Mouse (Mus musculus) hindbrain, embryonic 11.5 days (tissue): ENCODE data around the gene Ptrhd1. TPM values are rescaled to one million over a fixed set of nuclear protein-coding genes. Genes with fewer than 3 reads are reported as not detected.

Experiments
- ATAC-seq: fragments of 200-750 bp; cut with Nextera tagmentation; 2 replicates; pipeline ENCODE4 v1.8.0; 2017; ENCODE audit warnings: mild to moderate bottlenecking, moderate TSS enrichment, moderate library complexity; ENCODE audit not compliant: low FRiP score
- DNase-seq: peaks from one replicate; pipeline ENCODE4 v3.0.0-alpha.2; 2015; ENCODE audit warnings: low spot score
- H3K27ac ChIP-seq: fragments of 300-500 bp; sonication (generic); 2 replicates; pipeline ENCODE4 v1.5.1; 2014; ENCODE audit warnings: mild to moderate bottlenecking, low read depth, low read length
- H3K27me3 ChIP-seq: fragments of 300-500 bp; sonication (generic); 2 replicates; pipeline ENCODE4 v1.6.1; 2014; ENCODE audit warnings: mild to moderate bottlenecking, low read length, moderate library complexity, mixed read lengths; ENCODE audit not compliant: control insufficient read depth, insufficient read depth
- H3K36me3 ChIP-seq: fragments of 300-500 bp; sonication (generic); 2 replicates; pipeline ENCODE4 v1.6.1; 2014; ENCODE audit warnings: mild to moderate bottlenecking, low read length, moderate library complexity, mixed read lengths; ENCODE audit not compliant: control insufficient read depth, insufficient read depth
- H3K4me1 ChIP-seq: fragments of 300-500 bp; sonication (generic); replicated peaks from 2 replicates; pipeline ENCODE4 v1.6.1; 2014; ENCODE audit warnings: low read length, mixed read lengths; ENCODE audit not compliant: control insufficient read depth, insufficient read depth
- H3K4me2 ChIP-seq: fragments of 300-500 bp; sonication (generic); replicated peaks from 2 replicates; pipeline ENCODE4 v1.6.1; 2014; ENCODE audit warnings: mild to moderate bottlenecking, low read depth, low read length
- H3K4me3 ChIP-seq: fragments of 300-500 bp; sonication (generic); 2 replicates; pipeline ENCODE4 v1.5.1; 2014; ENCODE audit warnings: low read depth, low read length
- H3K9ac ChIP-seq: fragments of 300-500 bp; sonication (generic); 2 replicates; pipeline ENCODE4 v1.6.1; 2014; ENCODE audit warnings: low read depth, low read length
- H3K9me3 ChIP-seq: fragments of 300-500 bp; sonication (generic); 2 replicates; pipeline ENCODE4 v1.6.1; 2016; ENCODE audit warnings: low read length; ENCODE audit not compliant: control insufficient read depth
- WGBS: fragments of 180-500 bp; shearing (Covaris S2); extraction: QIAGEN DNeasy Blood & Tissue Kit; methylation state at CpG from one replicate; pipeline ENCODE4 v1.1.7; 2014; 5-methylcytosine and 5-hydroxymethylcytosine counted together
- polyA plus RNA-seq: library from polyadenylated mRNA; unstranded; fragments of >200 nt; fragmentation: Nextera tagmentation; extraction: Ambion mirVana; gene quantifications from 2 replicates; pipeline ENCODE4 v1.2.1, GENCODE M21; 2014

The Ptrhd1 gene
- polyA plus RNA-seq, 1 experiment from 2014 or later = 5.5 TPM

- 95% methylated on average over 11 of the region's 11 CpGs for WGBS
- Histone ChIP-seq H3K9ac (no peak overlapping the region), H3K4me1 (no peaks in the 10 kb centered on the region), H3K4me2 (no peak overlapping the region), H3K4me3 (no peak overlapping the region), H3K27ac (no peak overlapping the region), H3K36me3 (no peaks in the 10 kb centered on the region), H3K27me3 (no peaks in the 10 kb centered on the region), H3K9me3 (no peaks in the 10 kb centered on the region)
- ATAC-seq (no peak), DNase-seq (no peak)
These were observed 34.6 kb upstream of the Ptrhd1 start for GRCm38 (mm10) chr12:4199271-4199670.

- Histone ChIP-seq H3K9ac (no peak overlapping the region), H3K4me3 (no peak overlapping the region), H3K27me3 (no peaks in the 10 kb centered on the region), H3K36me3 (no peaks in the 10 kb centered on the region), H3K4me2 (no peak overlapping the region), H3K9me3 (no peaks in the 10 kb centered on the region), H3K4me1 (no peaks in the 10 kb centered on the region), H3K27ac (no peak overlapping the region)
- 90% methylated on average over 13 of the region's 13 CpGs for WGBS
- DNase-seq (no peak), ATAC-seq (no peak)
These were observed 32.2 kb upstream of the Ptrhd1 start for GRCm38 (mm10) chr12:4201454-4202200.

- H3K27ac ChIP-seq = no peak overlapping the region
- H3K9me3 ChIP-seq = no peaks in the 10 kb centered on the region
- H3K4me2 ChIP-seq = no peak overlapping the region
- no peaks in the 10 kb centered on the region for H3K36me3 ChIP-seq
- ATAC-seq (no peak), DNase-seq (no peak)
- H3K9ac ChIP-seq = no peak overlapping the region
- H3K4me1 ChIP-seq = no peaks in the 10 kb centered on the region
- H3K27me3 ChIP-seq = no peaks in the 10 kb centered on the region
- no peak overlapping the region for H3K4me3 ChIP-seq
- WGBS = 90% methylated on average over 4 of the region's 4 CpGs
These were observed 31.6 kb upstream of the Ptrhd1 start for GRCm38 (mm10) chr12:4202206-4202605.

- Histone ChIP-seq H3K27me3 (no peaks in the 10 kb centered on the region), H3K4me2 (no peak overlapping the region), H3K9me3 (no peaks in the 10 kb centered on the region), H3K27ac (no peak overlapping the region), H3K4me3 (no peak overlapping the region), H3K9ac (no peak overlapping the region), H3K36me3 (no peaks in the 10 kb centered on the region), H3K4me1 (no peaks in the 10 kb centered on the region)
- 90% methylated on average over 11 of the region's 11 CpGs for WGBS
- ATAC-seq (no peak), DNase-seq (no peak)
These were observed 27.7 kb upstream of the Ptrhd1 start for GRCm38 (mm10) chr12:4206106-4206505.

GRCm38 (mm10) chr12:4208405-4209133, 25.3 kb upstream of the Ptrhd1 start:
- Histone ChIP-seq H3K9ac (no peak overlapping the region), H3K36me3 (no peaks in the 10 kb centered on the region), H3K4me3 (no peak overlapping the region), H3K27me3 (no peaks in the 10 kb centered on the region), H3K9me3 (no peaks in the 10 kb centered on the region), H3K4me2 (no peak overlapping the region), H3K4me1 (no peaks in the 10 kb centered on the region), H3K27ac (no peak overlapping the region)
- ATAC-seq (no peak), DNase-seq (peak; percentile 53)
- 77% methylated on average over 14 of the region's 15 CpGs for WGBS

GRCm38 (mm10) chr12:4209196-4209595, 24.6 kb upstream of the Ptrhd1 start:
- Histone ChIP-seq H3K9me3 (no peaks in the 10 kb centered on the region), H3K9ac (no peak overlapping the region), H3K4me2 (no peak overlapping the region), H3K27ac (no peak overlapping the region), H3K4me1 (no peaks in the 10 kb centered on the region), H3K27me3 (no peaks in the 10 kb centered on the region), H3K36me3 (no peaks in the 10 kb centered on the region), H3K4me3 (no peak overlapping the region)
- ATAC-seq = no peak
- no peak for DNase-seq
- WGBS = 98% methylated on average over 9 of the region's 9 CpGs

- WGBS = 87% methylated on average over 9 of the region's 9 CpGs
- no peak overlapping the region for H3K4me2 ChIP-seq
- DNase-seq (no peak), ATAC-seq (no peak)
- H3K36me3 ChIP-seq = no peaks in the 10 kb centered on the region
- H3K27ac ChIP-seq = no peak overlapping the region
- no peaks in the 10 kb centered on the region for H3K27me3 ChIP-seq
- no peaks in the 10 kb centered on the region for H3K4me1 ChIP-seq
- H3K9ac ChIP-seq = no peak overlapping the region
- H3K4me3 ChIP-seq = no peak overlapping the region
- no peaks in the 10 kb centered on the region for H3K9me3 ChIP-seq
These were observed 22.7 kb upstream of the Ptrhd1 start for GRCm38 (mm10) chr12:4211174-4211573.

- no peaks in the 10 kb centered on the region for H3K4me1 ChIP-seq
- H3K9ac ChIP-seq = no peak overlapping the region
- no peak for ATAC-seq
- WGBS = 78% methylated on average over 8 of the region's 8 CpGs
- H3K27ac ChIP-seq = no peak overlapping the region
- H3K27me3 ChIP-seq = no peaks in the 10 kb centered on the region
- no peaks in the 10 kb centered on the region for H3K9me3 ChIP-seq
- H3K4me3 ChIP-seq = no peak overlapping the region
- H3K36me3 ChIP-seq = no peaks in the 10 kb centered on the region
- no peak overlapping the region for H3K4me2 ChIP-seq
- DNase-seq = no peak
These were observed 20.9 kb upstream of the Ptrhd1 start for GRCm38 (mm10) chr12:4212908-4213307.

- DNase-seq = no peak
- no peak overlapping the region for H3K9ac ChIP-seq
- H3K27me3 ChIP-seq = no peaks in the 10 kb centered on the region
- no peak overlapping the region for H3K27ac ChIP-seq
- H3K4me3 ChIP-seq = no peak overlapping the region
- 95% methylated on average over 7 of the region's 7 CpGs for WGBS
- no peak overlapping the region for H3K4me2 ChIP-seq
- no peaks in the 10 kb centered on the region for H3K4me1 ChIP-seq
- H3K9me3 ChIP-seq = no peaks in the 10 kb centered on the region
- H3K36me3 ChIP-seq = 0 out of 2 replicates have a peak, but pooled peaks cover 4% of the 10 kb centered on the region
- ATAC-seq = no peak
These were observed 3.7 kb upstream of the Ptrhd1 start for GRCm38 (mm10) chr12:4230156-4230555.
